ENCODE assay signal across 17 mouse cellular contexts in the genomic region with DNA sequence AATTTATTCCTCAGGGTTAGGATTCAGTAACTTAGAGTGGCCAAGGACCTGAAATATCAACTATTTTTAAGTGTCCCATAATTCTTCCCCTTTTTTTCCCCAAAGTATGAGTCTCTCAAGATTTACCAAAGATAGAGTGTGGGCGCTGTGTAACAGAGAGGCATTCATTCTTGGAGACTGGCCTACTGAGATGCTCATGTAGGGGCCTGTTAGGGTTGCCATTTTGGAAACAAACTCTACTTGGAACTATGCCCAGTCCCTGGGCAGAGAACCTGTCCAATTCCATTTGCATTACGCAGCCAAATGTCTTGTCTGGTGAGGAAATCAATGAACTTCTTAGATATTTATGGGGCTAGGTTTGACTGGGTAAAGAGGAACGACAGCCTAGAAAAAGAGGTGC. TPM values are rescaled to one million over a fixed set of nuclear protein-coding genes. Genes with fewer than 3 reads are reported as not detected.
A peak's percentile ranks its signal among the peaks of the same experiment; 100 is the strongest.
DNase-seq lines count a peak whose midpoint lies in the region; ATAC-seq and TF ChIP-seq lines count a peak whose summit lies in the region.
"Had no signal": no experiment of that assay in that cellular context is flagged by ENCODE, and none has a peak within 500 bp of the region (broad histone marks: within the 10 kb centered on the region; RNA-seq: fewer than 3 reads in every experiment).

No protein-coding gene starts in this region.

- H3K4me3 ChIP-seq in forebrain, postnatal 0 days (ENCODE audit: low read depth, low read length), result no peak overlapping the region
- H3K4me3 ChIP-seq in forebrain, embryonic 16.5 days (replicated peaks; ENCODE audit: low read length), result no peak overlapping the region
- H3K4me3 ChIP-seq in midbrain, embryonic 14.5 days (replicated peaks; ENCODE audit: low read depth, low read length), result no peak overlapping the region
- no peak overlapping the region for H3K4me3 ChIP-seq in midbrain, embryonic 13.5 days (replicated peaks)
- H3K4me3 ChIP-seq: neural tube, embryonic 12.5 days had no signal

- no peaks in the 10 kb centered on the region for H3K9me3 ChIP-seq in forebrain, postnatal 0 days (ENCODE audit: low read length)
- no peaks in the 10 kb centered on the region for H3K9me3 ChIP-seq in forebrain, embryonic 16.5 days (ENCODE audit: control insufficient read depth, low read length)
- no peaks in the 10 kb centered on the region for H3K9me3 ChIP-seq in midbrain, embryonic 14.5 days (ENCODE audit: control insufficient read depth, low read length)
- no peaks in the 10 kb centered on the region for H3K9me3 ChIP-seq in midbrain, embryonic 13.5 days
- H3K9me3 ChIP-seq: neural tube, embryonic 12.5 days had no signal

- H3K4me2 ChIP-seq in forebrain, postnatal 0 days (ENCODE audit: low read depth), result no peak overlapping the region
- H3K4me2 ChIP-seq in forebrain, embryonic 16.5 days (ENCODE audit: low read length), result no peak overlapping the region
- no peak overlapping the region for H3K4me2 ChIP-seq in midbrain, embryonic 14.5 days (ENCODE audit: low read length)
- H3K4me2 ChIP-seq in midbrain, embryonic 13.5 days (replicated peaks), result no peak overlapping the region
- H3K4me2 ChIP-seq: neural tube, embryonic 12.5 days had no signal

- no peak for TF ChIP-seq CTCF in forebrain, postnatal 0 days (IDR thresholded peaks at IDR 0.05; ENCODE audit: low read depth)

- H3K27me3 ChIP-seq in forebrain, postnatal 0 days (ENCODE audit: insufficient read depth, low read length), result no peaks in the 10 kb centered on the region; the same call in 1 of the 2 replicates
- H3K27me3 ChIP-seq in forebrain, embryonic 16.5 days (replicated peaks; ENCODE audit: control insufficient read depth, insufficient read depth, low read length), result no peaks in the 10 kb centered on the region
- no peaks in the 10 kb centered on the region for H3K27me3 ChIP-seq in midbrain, embryonic 14.5 days (ENCODE audit: control insufficient read depth, insufficient read depth, low read length)
- H3K27me3 ChIP-seq in midbrain, embryonic 13.5 days, result no peaks in the 10 kb centered on the region
- H3K27me3 ChIP-seq: neural tube, embryonic 12.5 days had no signal

- ATAC-seq in forebrain, postnatal 0 days, result no peak
- no peak for ATAC-seq in forebrain, embryonic 16.5 days
- no peak for ATAC-seq in midbrain, embryonic 14.5 days (ENCODE audit: low FRiP score, low TSS enrichment)
- no peak for ATAC-seq in midbrain, embryonic 13.5 days

- 49% methylated on average over 3 of the region's 3 CpGs for WGBS in forebrain, postnatal 0 days
- WGBS in forebrain, embryonic 16.5 days, result 64% methylated on average over 3 of the region's 3 CpGs
- WGBS in midbrain, embryonic 14.5 days, result 83% methylated on average over 3 of the region's 3 CpGs
- WGBS in midbrain, embryonic 13.5 days, result 86% methylated on average over 3 of the region's 3 CpGs

- no peaks in the 10 kb centered on the region for H3K36me3 ChIP-seq in forebrain, postnatal 0 days (ENCODE audit: insufficient read depth)
- no peaks in the 10 kb centered on the region for H3K36me3 ChIP-seq in forebrain, embryonic 16.5 days (ENCODE audit: control insufficient read depth, insufficient read depth)
- H3K36me3 ChIP-seq in midbrain, embryonic 14.5 days (ENCODE audit: control insufficient read depth, insufficient read depth, low read length), result no peaks in the 10 kb centered on the region
- no peaks in the 10 kb centered on the region for H3K36me3 ChIP-seq in midbrain, embryonic 13.5 days
- H3K36me3 ChIP-seq: neural tube, embryonic 12.5 days had no signal

- DNase-seq in forebrain, postnatal 0 days, result peak; percentile 16
- peak; percentile 9 for DNase-seq in midbrain, embryonic 14.5 days
- peak; percentile 50 for DNase-seq in MN1 (ENCODE audit: low spot score)
- DNase-seq in fat pad, adult 2 months (ENCODE audit: extremely low read depth, low read depth, low spot score), result peak; percentile 88
- DNase-seq in right cerebral cortex, postnatal 14 days, result no peak
- no peak for DNase-seq in ovary, adult 18-20 months (ENCODE audit: low spot score)
- DNase-seq: adrenal gland, adult 2 months; kidney, postnatal 10 days; layer of hippocampus, adult 9-11 months; lung, postnatal 10 days had no signal

- no peak overlapping the region for H3K9ac ChIP-seq in forebrain, postnatal 0 days
- no peak overlapping the region for H3K9ac ChIP-seq in forebrain, embryonic 16.5 days (replicated peaks; ENCODE audit: low read depth, low read length)
- no peak overlapping the region for H3K9ac ChIP-seq in midbrain, embryonic 14.5 days (replicated peaks; ENCODE audit: low read length)
- no peak overlapping the region for H3K9ac ChIP-seq in midbrain, embryonic 13.5 days (replicated peaks)
- H3K9ac ChIP-seq: liver, embryonic 14.5 days; neural tube, embryonic 12.5 days had no signal

- peaks cover 3% of the 10 kb centered on the region; the same call in 1 of the 2 replicates for H3K4me1 ChIP-seq in forebrain, postnatal 0 days (ENCODE audit: insufficient read depth)
- no peaks in the 10 kb centered on the region for H3K4me1 ChIP-seq in forebrain, embryonic 16.5 days (replicated peaks; ENCODE audit: control insufficient read depth, insufficient read depth, low read length)
- H3K4me1 ChIP-seq in midbrain, embryonic 14.5 days (ENCODE audit: control insufficient read depth, insufficient read depth, low read length), result no peaks in the 10 kb centered on the region
- no peaks in the 10 kb centered on the region for H3K4me1 ChIP-seq in midbrain, embryonic 13.5 days (replicated peaks)
- H3K4me1 ChIP-seq: neural tube, embryonic 12.5 days had no signal

- H3K27ac ChIP-seq in forebrain, postnatal 0 days (ENCODE audit: low read depth, low read length), result no peak overlapping the region
- H3K27ac ChIP-seq in forebrain, embryonic 16.5 days (ENCODE audit: low read length), result no peak overlapping the region
- H3K27ac ChIP-seq in midbrain, embryonic 14.5 days (replicated peaks; ENCODE audit: low read depth, low read length), result no peak overlapping the region
- no peak overlapping the region for H3K27ac ChIP-seq in midbrain, embryonic 13.5 days
- H3K27ac ChIP-seq: liver, embryonic 14.5 days; neural tube, embryonic 12.5 days had no signal

RNA-seq across cellular contexts. Expression of a gene that starts 25.8 kb away (rescaled TPM):
- 30.8 and 31.5 TPM in 2 replicates for total RNA-seq in forebrain, postnatal 0 days (2014; rRNA removed)
- 20.2 and 27.7 TPM in 2 replicates for polyA plus RNA-seq in forebrain, postnatal 0 days (2015; fragmentation: Nextera tagmentation; extraction: Ambion mirVana)
- polyA plus RNA-seq in forebrain, embryonic 16.5 days (2015; fragmentation: Nextera tagmentation; extraction: Ambion mirVana), result 45.7 and 46.0 TPM in 2 replicates
- polyA plus RNA-seq in midbrain, embryonic 14.5 days (2014; fragmentation: Nextera tagmentation; extraction: Ambion mirVana), result 30.9 and 39.5 TPM in 2 replicates
- polyA plus RNA-seq in midbrain, embryonic 13.5 days (2015; fragmentation: Nextera tagmentation; extraction: Ambion mirVana), result 40.4 and 42.7 TPM in 2 replicates

RNA-seq across cellular contexts. Expression of a gene that starts 38.7 kb away (rescaled TPM):
- total RNA-seq in forebrain, postnatal 0 days (2014; rRNA removed), result 0.38 TPM in 1 of 2 replicates, not detected in the other
- polyA plus RNA-seq in forebrain, postnatal 0 days (2015; fragmentation: Nextera tagmentation; extraction: Ambion mirVana), result 0.06 and 0.08 TPM in 2 replicates
- polyA plus RNA-seq in forebrain, embryonic 16.5 days (2015; fragmentation: Nextera tagmentation; extraction: Ambion mirVana), result not detected in 2 replicates
- not detected in 2 replicates for polyA plus RNA-seq in midbrain, embryonic 14.5 days (2014; fragmentation: Nextera tagmentation; extraction: Ambion mirVana)
- 0.10 and 0.24 TPM in 2 replicates for polyA plus RNA-seq in midbrain, embryonic 13.5 days (2015; fragmentation: Nextera tagmentation; extraction: Ambion mirVana)
- total RNA-seq: adrenal gland, adult 2 months; common myeloid progenitor, adult 5-6 weeks; heart, postnatal 25 days; left cerebral cortex, postnatal 10 days had no signal
- polyA plus RNA-seq: adrenal gland, adult 2 months; neural tube, embryonic 12.5 days had no signal

Comparison
In these comparisons a context has a peak if more than half of its experiments do, and no peak if none do; other contexts are left out.
1. DNase-seq: peak in forebrain, postnatal 0 days (single experiment), midbrain, embryonic 14.5 days (single experiment), MN1 (single experiment) and fat pad, adult 2 months (single experiment); none in right cerebral cortex, postnatal 14 days (single experiment) and ovary, adult 18-20 months (single experiment).